Mouse (Mus musculus) left cerebral cortex, adult 6 months (tissue): ENCODE measurements around the gene Olfr619. TPM values are rescaled to one million over a fixed set of nuclear protein-coding genes. Genes with fewer than 3 reads are reported as not detected.

Experiments
- long read RNA-seq, 2 experiments: library from polyadenylated mRNA; unstranded; transcript quantifications; one replicate each; pipeline ENCODE4 v2.0.0; 2019 to 2020
- polyA plus RNA-seq: library from polyadenylated mRNA; unstranded; fragments of <200 nt; fragmentation: Nextera tagmentation; gene quantifications from 2 replicates; pipeline ENCODE4 v1.2.3, GENCODE M21; 2021

The Olfr619 gene
- polyA plus RNA-seq, result not detected in 2 replicates
- long read RNA-seq, experiment 1, result 0 reads
- long read RNA-seq, experiment 2, result 0 reads

GRCm38 (mm10) chr7:103600275-103600674 is at the start of gene Olfr619:
TSS of gene Olfr619 (plus strand) at chr7:103600575.

DNA sequence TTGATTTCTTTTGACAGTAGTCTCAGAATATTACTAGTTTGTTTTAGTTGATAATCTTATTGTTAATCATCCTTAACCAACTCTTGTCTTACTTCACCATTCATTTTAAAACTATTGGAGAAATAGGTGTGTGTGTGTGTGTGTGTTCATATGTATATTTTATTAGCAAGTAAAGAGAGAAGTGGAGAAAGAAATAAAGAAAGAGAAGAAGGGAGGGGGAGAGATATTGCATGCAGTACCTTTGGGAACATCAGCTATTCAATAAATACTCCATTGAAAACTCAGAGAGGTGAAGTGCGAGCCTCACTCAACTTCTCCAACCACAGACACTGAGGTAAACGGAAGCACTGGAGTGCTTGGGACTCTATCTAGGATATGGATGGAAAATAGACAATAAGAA is 44.6 kb upstream of the Olfr619 start, which contains the start of gene Olfr615:
Gene Olfr615 (plus strand): TSS at position 301 of the 400 bp plus-strand sequence.

DNA sequence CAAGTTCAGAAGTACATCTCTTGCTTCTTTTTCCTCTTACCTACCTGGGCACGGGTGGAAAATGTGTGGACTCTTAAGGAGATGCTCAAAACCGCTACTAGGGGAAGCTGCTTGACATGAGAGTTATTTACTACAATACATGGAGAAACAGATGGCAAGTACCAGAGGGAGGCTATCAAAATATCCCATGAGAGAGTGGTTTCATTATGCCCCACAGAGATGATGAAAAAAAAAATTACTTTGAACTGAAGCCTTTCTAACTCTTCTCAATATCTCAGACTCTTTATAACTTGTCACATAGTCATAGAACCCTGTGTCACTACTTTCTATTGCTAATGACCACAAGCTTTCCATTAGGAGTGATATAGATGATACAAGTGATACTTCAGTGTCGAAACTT is 31.3 kb upstream of the Olfr619 start, which contains the start of gene Olfr616:
Gene Olfr616 (minus strand): TSS at position 101 of the 400 bp plus-strand sequence.

GRCm38 (mm10) chr7:103572761-103573160 is 27.6 kb upstream of the Olfr619 start, which contains the start of gene Olfr617:
TSS of gene Olfr617 (plus strand) at chr7:103573061.

GRCm38 (mm10) chr7:103589803-103590202 is 10.6 kb upstream of the Olfr619 start, which contains the start of gene Olfr618:
TSS of gene Olfr618 (plus strand) at chr7:103590103.

GRCm38 (mm10) chr7:103612434-103612833 is 12.1 kb downstream of the Olfr619 start, which contains the start of gene Olfr620:
TSS of gene Olfr620 (minus strand) at chr7:103612534.

GRCm38 (mm10) chr7:103642602-103643001 is 42.2 kb downstream of the Olfr619 start, which contains the start of gene Olfr622:
TSS of gene Olfr622 (minus strand) at chr7:103642702.

Other genes with a start within 250 kb of the Olfr619 start
- gene Olfr601, start 237.9 kb upstream of the Olfr619 start, polyA plus RNA-seq, result not detected in 2 replicates
- not detected in 2 replicates for gene Olfr603, start 214.4 kb upstream of the Olfr619 start, polyA plus RNA-seq
- not detected in 2 replicates for gene Usp17lc, start 185.5 kb upstream of the Olfr619 start, polyA plus RNA-seq
- not detected in 2 replicates for gene Olfr605, start 155.1 kb upstream of the Olfr619 start, polyA plus RNA-seq
- not detected in 2 replicates for gene Olfr606, start 151.5 kb upstream of the Olfr619 start, polyA plus RNA-seq
- gene Olfr607, start 136.4 kb upstream of the Olfr619 start, polyA plus RNA-seq, result not detected in 2 replicates
- not detected in 2 replicates for gene Olfr608, start 130.7 kb upstream of the Olfr619 start, polyA plus RNA-seq
- gene Olfr609, start 102.5 kb upstream of the Olfr619 start, polyA plus RNA-seq, result not detected in 2 replicates
- not detected in 2 replicates for gene Olfr610, start 88.5 kb upstream of the Olfr619 start, polyA plus RNA-seq
- gene Olfr611, start 79.7 kb upstream of the Olfr619 start, polyA plus RNA-seq, result not detected in 2 replicates
- not detected in 2 replicates for gene Olfr612, start 57.9 kb upstream of the Olfr619 start, polyA plus RNA-seq
- not detected in 2 replicates for gene Olfr613, start 52.5 kb upstream of the Olfr619 start, polyA plus RNA-seq
- not detected in 2 replicates for gene Olfr615, start 44.5 kb upstream of the Olfr619 start, polyA plus RNA-seq
- gene Olfr616, start 31.4 kb upstream of the Olfr619 start, polyA plus RNA-seq, result not detected in 2 replicates
- not detected in 2 replicates for gene Olfr617, start 27.5 kb upstream of the Olfr619 start, polyA plus RNA-seq
- not detected in 2 replicates for gene Olfr618, start 10.5 kb upstream of the Olfr619 start, polyA plus RNA-seq
- not detected in 2 replicates for gene Olfr620, start 12.0 kb downstream of the Olfr619 start, polyA plus RNA-seq
- gene Olfr622, start 42.1 kb downstream of the Olfr619 start, polyA plus RNA-seq, result not detected in 2 replicates
- not detected in 2 replicates for gene Olfr623, start 63.1 kb downstream of the Olfr619 start, polyA plus RNA-seq
- 0.01 TPM in 1 of 2 replicates, not detected in the other for gene Olfr624, start 70.6 kb downstream of the Olfr619 start, polyA plus RNA-seq
- not detected in 2 replicates for gene Olfr625-ps1, start 82.1 kb downstream of the Olfr619 start, polyA plus RNA-seq
- gene Olfr243, start 114.1 kb downstream of the Olfr619 start, polyA plus RNA-seq, result not detected in 2 replicates
- not detected in 2 replicates for gene Olfr628, start 129.8 kb downstream of the Olfr619 start, polyA plus RNA-seq
- gene Olfr629, start 144.4 kb downstream of the Olfr619 start, polyA plus RNA-seq, result not detected in 2 replicates
- gene Olfr630, start 156.8 kb downstream of the Olfr619 start, polyA plus RNA-seq, result not detected in 2 replicates
- gene Olfr69, start 171.0 kb downstream of the Olfr619 start, polyA plus RNA-seq, result not detected in 2 replicates
- gene Olfr68, start 179.1 kb downstream of the Olfr619 start, polyA plus RNA-seq, result not detected in 2 replicates
- not detected in 2 replicates for gene Olfr67, start 191.2 kb downstream of the Olfr619 start, polyA plus RNA-seq
- gene Hbb-bt, start 213.4 kb downstream of the Olfr619 start, polyA plus RNA-seq, result 3.2 and 6.0 TPM in 2 replicates
- gene Hbb-bs, start 227.5 kb downstream of the Olfr619 start, polyA plus RNA-seq, result 18.9 and 25.8 TPM in 2 replicates
- not detected in 2 replicates for gene Hbb-bh2, start 239.9 kb downstream of the Olfr619 start, polyA plus RNA-seq
- gene Hbb-bh1, start 242.6 kb downstream of the Olfr619 start, polyA plus RNA-seq, result not detected in 2 replicates